Mouse (Mus musculus) layer of hippocampus, adult 9-11 months (tissue): ENCODE results near the gene Golga4.
A peak's percentile ranks its signal among the peaks of the same experiment; 100 is the strongest.

Experiments used
- DNase-seq: peaks from one replicate; pipeline ENCODE4 v3.0.0; 2022

Golga4 gene

GRCm38 (mm10) chr9:118491195-118491594, 14.9 kb upstream of the Golga4 start:
- DNase-seq: no peak

- DNase-seq: no peak
These were observed 13.0 kb upstream of the Golga4 start for GRCm38 (mm10) chr9:118492932-118493698.

GRCm38 (mm10) chr9:118494106-118494505, 12.0 kb upstream of the Golga4 start:
- DNase-seq: no peak

- DNase-seq: no peak
These were observed 10.1 kb upstream of the Golga4 start for GRCm38 (mm10) chr9:118495933-118496332.

DNA sequence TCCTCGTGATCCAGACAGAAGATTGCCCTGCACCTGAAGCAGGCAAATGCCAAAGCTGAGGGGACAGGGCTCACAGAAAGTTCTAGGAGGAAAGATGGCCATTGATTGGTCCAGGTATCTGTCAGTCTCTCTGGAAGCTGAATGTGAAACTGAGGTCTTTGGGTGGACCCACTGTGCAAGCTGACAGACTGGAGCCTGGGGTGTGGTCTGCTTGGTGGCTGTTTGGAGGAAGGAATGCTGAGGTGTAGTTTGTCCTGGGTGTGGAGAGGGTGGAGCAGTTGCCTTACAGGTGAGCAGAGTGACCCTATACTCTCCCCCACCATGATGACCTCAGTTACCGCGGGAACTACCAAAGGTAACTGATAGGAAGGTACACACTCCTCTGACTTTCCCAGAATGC, 9.1 kb upstream of the Golga4 start:
- DNase-seq: no peak

DNA sequence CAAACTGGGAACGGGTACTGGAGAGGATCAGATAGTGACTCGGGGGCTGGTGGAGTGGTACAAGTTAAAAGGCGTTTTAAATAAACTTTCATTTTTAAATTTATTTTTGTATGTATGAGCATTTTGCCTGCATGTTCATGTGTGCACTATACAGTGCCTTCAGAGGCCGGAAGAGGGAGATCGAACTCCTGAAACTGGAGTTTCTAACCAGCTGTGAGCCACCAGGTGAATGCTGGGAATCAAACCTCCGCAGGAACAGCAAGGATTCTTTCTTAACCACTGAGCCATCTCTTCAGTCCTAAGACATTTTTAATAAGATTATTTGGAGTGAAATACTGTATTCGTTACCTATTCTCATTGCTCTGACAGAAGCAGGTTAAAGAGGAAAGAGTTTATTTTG, 8.0 kb upstream of the Golga4 start:
- DNase-seq: no peak

DNA sequence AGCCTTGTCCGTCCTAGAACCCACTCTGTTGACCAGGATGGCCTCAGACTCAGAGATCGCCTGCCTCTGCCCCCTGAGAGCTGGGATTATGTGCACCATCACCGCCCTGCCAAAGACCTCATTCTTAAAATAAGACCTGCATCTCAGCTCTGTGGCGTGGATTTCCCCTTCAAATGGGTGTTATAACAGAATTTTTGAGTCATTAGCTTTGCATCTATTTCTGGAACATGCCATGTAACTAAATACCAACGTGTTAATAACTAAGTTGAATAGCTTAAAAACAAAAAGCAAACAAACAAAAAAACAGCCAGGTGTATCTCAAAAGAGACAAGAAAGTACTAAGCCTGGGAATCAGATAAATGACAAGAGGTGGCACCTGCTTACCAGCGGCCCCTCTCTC, 5.1 kb upstream of the Golga4 start:
- no peak for DNase-seq

DNA sequence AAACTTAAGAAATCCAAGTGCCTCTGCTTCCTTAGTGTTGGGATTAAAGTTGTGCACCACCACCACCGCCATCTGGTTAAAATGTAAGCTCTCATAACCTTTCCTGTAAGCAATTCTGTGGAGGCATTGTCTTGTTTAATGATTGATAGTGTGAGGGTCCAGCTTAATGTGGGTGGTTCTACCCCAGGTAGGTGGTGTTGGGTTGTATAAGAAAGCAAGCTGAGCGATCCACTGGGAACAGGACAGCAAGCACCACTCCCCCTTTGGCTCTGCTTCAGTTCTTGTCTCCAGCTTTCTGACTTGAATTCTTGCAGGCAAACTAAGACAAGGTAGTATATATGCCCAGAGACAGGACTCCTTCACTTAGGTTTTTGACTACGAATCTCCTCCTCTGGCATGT, 1.4 kb upstream of the Golga4 start:
- no peak for DNase-seq

DNA sequence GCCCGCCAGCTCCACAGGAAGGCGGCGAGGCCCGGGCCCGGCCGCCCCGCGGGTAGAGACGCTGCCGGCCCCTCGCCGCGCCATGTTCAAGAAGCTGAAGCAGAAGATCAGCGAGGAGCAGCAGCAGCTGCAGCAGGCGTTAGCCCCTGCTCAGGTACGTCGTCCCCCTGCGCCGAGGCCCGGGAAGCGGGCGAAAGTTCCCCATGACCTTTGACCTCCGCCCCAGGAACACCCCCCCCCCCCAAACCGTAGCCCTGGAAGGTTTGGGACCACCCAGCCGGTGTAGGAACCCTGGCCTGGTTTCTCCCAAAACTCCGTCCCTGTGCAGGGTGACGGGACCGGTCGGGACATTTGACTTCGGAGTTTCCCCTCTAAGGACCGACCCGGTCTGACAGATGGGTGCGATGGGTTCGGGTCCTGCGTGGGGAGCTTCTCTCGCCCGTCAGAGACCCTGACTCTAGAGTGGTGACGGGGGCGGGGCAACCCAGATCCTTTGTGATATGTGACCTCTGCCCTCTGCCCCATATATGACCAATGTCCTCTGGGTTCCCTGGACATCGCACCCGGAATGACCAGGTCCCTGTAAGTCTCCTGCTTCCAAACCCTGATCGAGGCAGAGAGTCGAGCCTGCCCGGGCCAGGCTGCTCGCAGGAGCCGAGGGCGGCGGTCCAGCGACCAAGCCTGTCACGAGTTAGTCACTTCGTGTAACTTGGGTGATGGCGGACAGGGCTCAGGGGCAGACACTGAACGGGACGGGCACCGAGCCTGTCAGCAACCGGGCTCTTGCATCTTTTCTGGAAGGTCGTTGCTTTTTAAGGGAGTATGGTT, 551 bp downstream of the Golga4 start:
- DNase-seq: peak; percentile 37

GRCm38 (mm10) chr9:118507552-118507951, 1.5 kb downstream of the Golga4 start:
- no peak for DNase-seq

GRCm38 (mm10) chr9:118508601-118509000, 2.5 kb downstream of the Golga4 start:
- no peak for DNase-seq

- no peak for DNase-seq
These were observed 5.0 kb downstream of the Golga4 start for GRCm38 (mm10) chr9:118510941-118511690.

- no peak for DNase-seq
These were observed 6.7 kb downstream of the Golga4 start for GRCm38 (mm10) chr9:118512681-118513233.

GRCm38 (mm10) chr9:118515476-118515875, 9.4 kb downstream of the Golga4 start:
- no peak for DNase-seq

GRCm38 (mm10) chr9:118516162-118516561, 10.1 kb downstream of the Golga4 start:
- DNase-seq: no peak

GRCm38 (mm10) chr9:118517619-118518018, 11.6 kb downstream of the Golga4 start:
- no peak for DNase-seq

GRCm38 (mm10) chr9:118519101-118519500, 13.0 kb downstream of the Golga4 start:
- DNase-seq: no peak

DNA sequence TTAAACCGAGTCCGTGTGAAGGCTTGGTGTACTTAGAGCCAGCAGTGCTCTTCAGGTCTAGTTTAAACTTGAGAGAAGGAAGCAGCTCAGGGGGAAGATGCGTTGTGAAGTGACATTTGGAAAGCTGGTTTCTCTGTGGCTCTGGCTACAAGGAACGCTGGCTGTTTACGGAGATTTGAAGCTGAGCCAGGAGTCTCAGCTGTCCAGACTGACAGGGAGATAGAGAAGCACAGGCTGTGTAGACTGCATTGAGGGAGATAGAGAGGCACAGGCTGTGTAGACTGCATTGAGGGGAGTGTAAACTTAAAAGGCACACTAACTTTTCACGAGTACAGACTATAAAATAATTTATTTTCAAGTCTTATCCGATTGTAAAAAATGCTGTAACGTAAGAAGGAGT, 13.9 kb downstream of the Golga4 start:
- DNase-seq: no peak

- DNase-seq: no peak
These were observed 14.8 kb downstream of the Golga4 start for GRCm38 (mm10) chr9:118520858-118521257.

DNA sequence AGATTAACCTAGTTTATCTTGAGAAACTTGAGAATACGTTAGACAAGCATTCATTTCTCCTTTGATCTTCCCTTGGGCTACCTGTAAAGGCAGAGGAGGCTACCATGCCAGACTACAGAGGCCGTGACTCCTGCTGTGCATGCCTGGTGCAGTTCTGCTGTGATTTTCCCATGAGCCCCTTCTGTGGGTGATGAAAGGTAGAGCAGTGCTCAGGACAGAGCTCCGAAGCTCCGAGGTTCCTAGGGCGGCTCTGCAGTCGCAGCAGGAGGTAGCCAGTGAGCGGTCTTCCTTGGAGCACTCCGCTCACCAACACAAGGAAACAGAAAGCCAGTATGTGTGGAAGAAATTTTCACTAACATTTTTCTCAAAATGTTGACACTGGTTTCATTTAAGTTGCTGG, 15.6 kb downstream of the Golga4 start:
- DNase-seq: no peak

GRCm38 (mm10) chr9:118523738-118524137, 17.7 kb downstream of the Golga4 start:
- DNase-seq: no peak

DNA sequence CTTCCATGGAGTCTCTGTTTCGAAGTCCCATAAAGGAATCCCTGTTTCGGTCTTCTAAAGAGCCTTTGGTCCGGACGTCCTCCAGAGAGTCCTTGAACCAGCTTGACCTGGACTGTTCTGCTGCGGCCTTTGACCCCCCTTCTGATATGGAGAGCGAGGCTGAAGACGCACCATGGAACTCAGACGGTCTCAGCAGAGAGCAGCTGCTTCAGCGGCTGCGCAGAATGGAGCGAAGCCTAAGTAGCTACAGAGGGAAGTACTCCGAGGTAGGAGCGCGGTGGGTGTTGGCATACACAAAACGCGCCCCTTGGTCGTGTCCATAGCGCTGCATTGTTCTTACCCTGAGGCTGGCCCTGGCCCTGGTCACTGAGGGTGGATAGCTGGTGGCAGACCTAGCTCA, 21.0 kb downstream of the Golga4 start:
- no peak for DNase-seq

DNA sequence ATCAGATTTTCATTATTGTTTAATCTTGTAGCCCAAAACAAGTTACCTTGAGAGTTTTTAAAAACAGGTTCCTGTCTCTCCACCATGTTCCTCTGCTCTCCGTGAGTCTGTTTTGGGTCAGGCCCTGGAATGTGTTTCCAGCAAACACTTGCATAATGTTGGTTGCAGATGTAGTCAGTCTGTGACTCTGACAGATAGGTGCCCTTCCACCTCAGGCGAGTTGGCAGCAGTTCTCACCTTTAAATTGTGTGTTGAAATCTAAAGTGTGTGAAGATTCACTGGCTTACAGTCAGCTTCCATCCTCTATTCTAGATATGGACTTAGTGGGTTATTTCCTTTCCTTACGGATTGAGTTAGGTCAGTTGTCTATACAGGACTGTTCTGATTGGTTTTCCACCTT, 23.7 kb downstream of the Golga4 start:
- no peak for DNase-seq
